Mouse (Mus musculus): Measurements from ENCODE around the gene Dazap2. TPM values are rescaled to one million over a fixed set of nuclear protein-coding genes. Genes with fewer than 3 reads are reported as not detected.
A peak's percentile ranks its signal among the peaks of the same experiment; 100 is the strongest.

The Dazap2 gene
- polyA plus RNA-seq, 1 experiment from 2014 or later, result 232 TPM

- Histone ChIP-seq H3K27me3 (ENCODE audit: control insufficient read depth, insufficient read depth, low read length) (peaks cover 12% of the 10 kb centered on the region), H3K4me2 (replicated peaks; ENCODE audit: low read depth, low read length) (peak overlapping the region; percentile 88), H3K9ac (replicated peaks; ENCODE audit: low read depth, low read length) (peak overlapping the region; percentile 48), H3K27ac (ENCODE audit: low read length) (no peak overlapping the region), H3K4me1 (ENCODE audit: control insufficient read depth, insufficient read depth, low read length) (no peaks in the 10 kb centered on the region), H3K36me3 (ENCODE audit: control insufficient read depth, insufficient read depth, low read length) (no peaks in the 10 kb centered on the region), H3K4me3 (ENCODE audit: low read depth, low read length) (peak overlapping the region; percentile 47), H3K9me3 (ENCODE audit: control insufficient read depth, low read depth, low read length) (no peaks in the 10 kb centered on the region)
- no peak for ATAC-seq (ENCODE audit: insufficient number of reproducible peaks, insufficient read depth, low FRiP score, low read depth)
- WGBS, result 4% methylated on average over 38 of the region's 38 CpGs
Observed at GRCm38 (mm10) chr15:100635851-100636645, 20.9 kb downstream of the Dazap2 start.

- H3K4me1 ChIP-seq (ENCODE audit: control insufficient read depth, insufficient read depth, low read length), result no peaks in the 10 kb centered on the region
- peaks cover 12% of the 10 kb centered on the region for H3K27me3 ChIP-seq (ENCODE audit: control insufficient read depth, insufficient read depth, low read length)
- H3K27ac ChIP-seq (ENCODE audit: low read length), result 0 out of 2 replicates have a peak within 1 kb of the TSS, but pooled peaks have one; percentile 11
- WGBS, result under 1% methylated on average over 65 of the region's 77 CpGs
- H3K9me3 ChIP-seq (ENCODE audit: control insufficient read depth, low read depth, low read length), result no peaks in the 10 kb centered on the region
- peak; percentile 46 for ATAC-seq (ENCODE audit: insufficient number of reproducible peaks, insufficient read depth, low FRiP score, low read depth)
- H3K36me3 ChIP-seq (ENCODE audit: control insufficient read depth, insufficient read depth, low read length), result no peaks in the 10 kb centered on the region
- peak within 1 kb of the TSS; percentile 47 for H3K4me3 ChIP-seq (ENCODE audit: low read depth, low read length)
- peak within 1 kb of the TSS; percentile 88 for H3K4me2 ChIP-seq (replicated peaks; ENCODE audit: low read depth, low read length)
- H3K9ac ChIP-seq (replicated peaks; ENCODE audit: low read depth, low read length), result peak within 1 kb of the TSS; percentile 48
Observed at GRCm38 (mm10) chr15:100636700-100637501, 21.8 kb downstream of the Dazap2 start, which contains the start of gene Smagp. Smagp (minus strand) TSS chr15:100636940.

- H3K4me3 ChIP-seq (ENCODE audit: low read depth, low read length), result no peak overlapping the region
Observed at GRCm38 (mm10) chr15:100637661-100638060, 22.5 kb downstream of the Dazap2 start.

GRCm38 (mm10) chr15:100639972-100640750 lies 25.0 kb downstream of the Dazap2 start:
- ATAC-seq (ENCODE audit: insufficient number of reproducible peaks, insufficient read depth, low FRiP score, low read depth), result no peak
- Histone ChIP-seq H3K36me3 (ENCODE audit: control insufficient read depth, insufficient read depth, low read length) (no peaks in the 10 kb centered on the region), H3K9me3 (ENCODE audit: control insufficient read depth, low read depth, low read length) (no peaks in the 10 kb centered on the region), H3K27ac (ENCODE audit: low read length) (no peak overlapping the region), H3K4me3 (ENCODE audit: low read depth, low read length) (no peak overlapping the region), H3K9ac (replicated peaks; ENCODE audit: low read depth, low read length) (no peak overlapping the region), H3K4me1 (ENCODE audit: control insufficient read depth, insufficient read depth, low read length) (no peaks in the 10 kb centered on the region), H3K4me2 (replicated peaks; ENCODE audit: low read depth, low read length) (no peak overlapping the region), H3K27me3 (ENCODE audit: control insufficient read depth, insufficient read depth, low read length) (peaks cover 9% of the 10 kb centered on the region; the same call in 1 of the 2 replicates)
- WGBS, result 62% methylated on average over 16 of the region's 16 CpGs

More at GRCm38 (mm10) chr15:100637661-100638060, 22.5 kb downstream of the Dazap2 start:
- no peak overlapping the region for H3K27ac ChIP-seq (ENCODE audit: low read length)
- H3K27me3 ChIP-seq (ENCODE audit: control insufficient read depth, insufficient read depth, low read length), result peaks cover 12% of the 10 kb centered on the region
- H3K4me2 ChIP-seq (replicated peaks; ENCODE audit: low read depth, low read length), result peak overlapping the region; percentile 88; the same call in 1 of the 2 replicates
- 18% methylated on average over 6 of the region's 6 CpGs for WGBS
- H3K9ac ChIP-seq (replicated peaks; ENCODE audit: low read depth, low read length), result no peak overlapping the region
- no peaks in the 10 kb centered on the region for H3K36me3 ChIP-seq (ENCODE audit: control insufficient read depth, insufficient read depth, low read length)
- no peak for ATAC-seq (ENCODE audit: insufficient number of reproducible peaks, insufficient read depth, low FRiP score, low read depth)
- no peaks in the 10 kb centered on the region for H3K4me1 ChIP-seq (ENCODE audit: control insufficient read depth, insufficient read depth, low read length)
- H3K9me3 ChIP-seq (ENCODE audit: control insufficient read depth, low read depth, low read length), result no peaks in the 10 kb centered on the region

GRCm38 (mm10) chr15:100641226-100641810 lies 26.2 kb downstream of the Dazap2 start:
- WGBS, result 70% methylated on average over 15 of the region's 16 CpGs
- H3K4me3 ChIP-seq (ENCODE audit: low read depth, low read length), result no peak overlapping the region
- no peaks in the 10 kb centered on the region for H3K36me3 ChIP-seq (ENCODE audit: control insufficient read depth, insufficient read depth, low read length)
- no peak overlapping the region for H3K27ac ChIP-seq (ENCODE audit: low read length)
- H3K4me1 ChIP-seq (ENCODE audit: control insufficient read depth, insufficient read depth, low read length), result no peaks in the 10 kb centered on the region
- ATAC-seq (ENCODE audit: insufficient number of reproducible peaks, insufficient read depth, low FRiP score, low read depth), result no peak
- no peak overlapping the region for H3K9ac ChIP-seq (replicated peaks; ENCODE audit: low read depth, low read length)
- H3K9me3 ChIP-seq (ENCODE audit: control insufficient read depth, low read depth, low read length), result no peaks in the 10 kb centered on the region
- H3K27me3 ChIP-seq (ENCODE audit: control insufficient read depth, insufficient read depth, low read length), result peaks cover 6% of the 10 kb centered on the region; the same call in 1 of the 2 replicates
- no peak overlapping the region for H3K4me2 ChIP-seq (replicated peaks; ENCODE audit: low read depth, low read length)

GRCm38 (mm10) chr15:100642451-100642850 lies 27.3 kb downstream of the Dazap2 start:
- Histone ChIP-seq H3K4me2 (replicated peaks; ENCODE audit: low read depth, low read length) (no peak overlapping the region), H3K4me1 (ENCODE audit: control insufficient read depth, insufficient read depth, low read length) (no peaks in the 10 kb centered on the region), H3K4me3 (ENCODE audit: low read depth, low read length) (no peak overlapping the region), H3K36me3 (ENCODE audit: control insufficient read depth, insufficient read depth, low read length) (no peaks in the 10 kb centered on the region), H3K9ac (replicated peaks; ENCODE audit: low read depth, low read length) (no peak overlapping the region), H3K27ac (ENCODE audit: low read length) (no peak overlapping the region), H3K9me3 (ENCODE audit: control insufficient read depth, low read depth, low read length) (no peaks in the 10 kb centered on the region), H3K27me3 (ENCODE audit: control insufficient read depth, insufficient read depth, low read length) (peaks cover 6% of the 10 kb centered on the region; the same call in 1 of the 2 replicates)
- WGBS, result 91% methylated on average over 7 of the region's 7 CpGs
- no peak for ATAC-seq (ENCODE audit: insufficient number of reproducible peaks, insufficient read depth, low FRiP score, low read depth)

GRCm38 (mm10) chr15:100646161-100646560 lies 31.0 kb downstream of the Dazap2 start:
- no peaks in the 10 kb centered on the region for H3K27me3 ChIP-seq (ENCODE audit: control insufficient read depth, insufficient read depth, low read length)
- H3K9ac ChIP-seq (replicated peaks; ENCODE audit: low read depth, low read length), result no peak overlapping the region
- WGBS, result 79% methylated on average over 6 of the region's 6 CpGs
- H3K27ac ChIP-seq (ENCODE audit: low read length), result no peak overlapping the region
- H3K4me3 ChIP-seq (ENCODE audit: low read depth, low read length), result no peak overlapping the region
- ATAC-seq (ENCODE audit: insufficient number of reproducible peaks, insufficient read depth, low FRiP score, low read depth), result no peak
- H3K9me3 ChIP-seq (ENCODE audit: control insufficient read depth, low read depth, low read length), result no peaks in the 10 kb centered on the region
- H3K4me2 ChIP-seq (replicated peaks; ENCODE audit: low read depth, low read length), result no peak overlapping the region
- no peaks in the 10 kb centered on the region for H3K36me3 ChIP-seq (ENCODE audit: control insufficient read depth, insufficient read depth, low read length)
- H3K4me1 ChIP-seq (ENCODE audit: control insufficient read depth, insufficient read depth, low read length), result no peaks in the 10 kb centered on the region
